Mouse (Mus musculus) MEL (cell line): ENCODE data around the gene Lgr5. TPM values are rescaled to one million over a fixed set of nuclear protein-coding genes. Genes with fewer than 3 reads are reported as not detected.

Experiments
- DNase-seq: peaks from one replicate; pipeline ENCODE4 v3.0.0; 2011; ENCODE audit warnings: low read depth, low spot score
- H3K27ac ChIP-seq: 2 replicates; pipeline ENCODE4 v1.5.1; 2012; ENCODE audit warnings: low read depth, mild to moderate bottlenecking, control low read depth, low read length, moderate library complexity; ENCODE audit not compliant: control insufficient read depth
- H3K27me3 ChIP-seq, 2 experiments: fragments of 150-350 bp in 1 of 2; sonication (generic) in 1 of 2; 2 replicates each; pipeline ENCODE4 v1.6.1; 2012; ENCODE audit warnings: low read length in 2 of 2, mild to moderate bottlenecking in 2 of 2, improper control_type of control experiment in 1 of 2, moderate library complexity in 1 of 2; ENCODE audit not compliant: insufficient read depth in 2 of 2, control insufficient read depth in 1 of 2
- H3K36me3 ChIP-seq, 2 experiments: 2 replicates each; pipeline ENCODE4 v1.6.1; 2012 to 2014; ENCODE audit warnings: low read length in 2 of 2, improper control_type of control experiment in 1 of 2, inconsistent platforms in 1 of 2, mild to moderate bottlenecking in 1 of 2; ENCODE audit not compliant: insufficient read depth in 2 of 2, control insufficient read depth in 1 of 2
- H3K4me1 ChIP-seq, 2 experiments: fragments of 150-350 bp in 1 of 2; sonication (generic) in 1 of 2; 2 replicates each; pipeline ENCODE4 v1.6.1; 2012; ENCODE audit warnings: low read length in 2 of 2, improper control_type of control experiment in 1 of 2, mild to moderate bottlenecking in 1 of 2; ENCODE audit not compliant: insufficient read depth in 2 of 2, control insufficient read depth in 1 of 2
- H3K4me3 ChIP-seq, 2 experiments: fragments of 150-350 bp in 1 of 2; sonication (generic) in 1 of 2; 2 replicates each; pipeline ENCODE4 v1.5.1; 2012; ENCODE audit warnings: low read depth in 2 of 2, low read length in 2 of 2, mild to moderate bottlenecking in 2 of 2, moderate library complexity in 2 of 2, control low read depth in 1 of 2, improper control_type of control experiment in 1 of 2; ENCODE audit not compliant: control insufficient read depth in 1 of 2, insufficient read depth in 1 of 2
- H3K79me2 ChIP-seq: 2 replicates; pipeline ENCODE4 v1.6.1; 2012; ENCODE audit warnings: mild to moderate bottlenecking, low read length, moderate library complexity; ENCODE audit not compliant: control insufficient read depth, poor library complexity, insufficient read depth
- H3K9ac ChIP-seq: 2 replicates; pipeline ENCODE4 v1.6.1; 2012; ENCODE audit warnings: low read depth, mild to moderate bottlenecking, control low read depth, low read length, moderate library complexity; ENCODE audit not compliant: control insufficient read depth, poor library complexity, severe bottlenecking
- H3K9me3 ChIP-seq: fragments of 150-350 bp; sonication (generic); replicated peaks from 2 replicates; pipeline ENCODE4 v1.6.1; 2012; ENCODE audit warnings: mild to moderate bottlenecking, low read length, improper control_type of control experiment, moderate library complexity; ENCODE audit not compliant: insufficient read depth
- BHLHE40 ChIP-seq: IDR thresholded peaks from 2 replicates; pipeline ENCODE4 v1.6.1; 2012; ENCODE audit warnings: low read depth, mild to moderate bottlenecking, inconsistent platforms, low read length, improper control_type of control experiment, borderline replicate concordance
- CHD1 ChIP-seq: IDR thresholded peaks from 2 replicates; pipeline ENCODE4 v1.6.1; 2012; ENCODE audit warnings: low read depth, mild to moderate bottlenecking, inconsistent platforms, low read length, improper control_type of control experiment
- CTCF ChIP-seq, 3 experiments: IDR thresholded peaks in 2 of 3; conservative IDR thresholded peaks in 1 of 3; 2 replicates each; pipeline ENCODE4 v1.5.1; 2011 to 2012; ENCODE audit warnings: low read length in 3 of 3, low read depth in 2 of 3, mild to moderate bottlenecking in 2 of 3, improper control_type of control experiment in 1 of 3, inconsistent platforms in 1 of 3, mixed read lengths in 1 of 3, moderate library complexity in 1 of 3; ENCODE audit not compliant: control insufficient read depth in 1 of 3, insufficient read depth in 1 of 3, poor library complexity in 1 of 3, severe bottlenecking in 1 of 3
- E2F4 ChIP-seq: IDR thresholded peaks from 2 replicates; pipeline ENCODE4 v1.6.1; 2011; ENCODE audit warnings: low read depth, low read length, improper control_type of control experiment, borderline replicate concordance
- EP300 ChIP-seq, 2 experiments: IDR thresholded peaks; 2 replicates each; pipeline ENCODE4 v1.6.1; 2011; ENCODE audit warnings: improper control_type of control experiment in 2 of 2, low read length in 2 of 2, low read depth in 1 of 2, mild to moderate bottlenecking in 1 of 2
- GABPA ChIP-seq: IDR thresholded peaks from 2 replicates; pipeline ENCODE4 v1.6.1; 2012; ENCODE audit warnings: low read depth, mild to moderate bottlenecking, inconsistent platforms, low read length, improper control_type of control experiment, moderate library complexity
- JUND ChIP-seq: IDR thresholded peaks from 2 replicates; pipeline ENCODE4 v1.6.1; 2011; ENCODE audit warnings: low read depth, mild to moderate bottlenecking, improper control_type of control experiment, low read length
- MAFK ChIP-seq: IDR thresholded peaks from 2 replicates; pipeline ENCODE4 v1.6.1; 2011; ENCODE audit warnings: low read depth, mild to moderate bottlenecking, low read length, improper control_type of control experiment, borderline replicate concordance
- MAX ChIP-seq: IDR thresholded peaks from 2 replicates; pipeline ENCODE4 v1.6.1; 2011; ENCODE audit warnings: low read length, improper control_type of control experiment
- MEF2A ChIP-seq: IDR thresholded peaks from 2 replicates; pipeline ENCODE4 v1.6.1; 2014; ENCODE audit warnings: low read depth, mild to moderate bottlenecking, inconsistent platforms, low read length, improper control_type of control experiment; ENCODE audit not compliant: poor library complexity, insufficient replicate concordance, severe bottlenecking; ENCODE audit errors: extremely low read depth
- MXI1 ChIP-seq: IDR thresholded peaks from 2 replicates; pipeline ENCODE4 v1.6.1; 2011; ENCODE audit warnings: mild to moderate bottlenecking, low read depth, low read length, improper control_type of control experiment
- MYB ChIP-seq: IDR thresholded peaks from 2 replicates; pipeline ENCODE4 v1.6.1; 2011; ENCODE audit warnings: mild to moderate bottlenecking, low read depth, low read length, improper control_type of control experiment
- NELFE ChIP-seq: IDR thresholded peaks from 2 replicates; pipeline ENCODE4 v1.6.1; 2011; ENCODE audit warnings: low read depth, low read length, improper control_type of control experiment
- POLR2AphosphoS5 ChIP-seq: IDR thresholded peaks from 2 replicates; pipeline ENCODE4 v1.6.1; 2012; ENCODE audit warnings: low read depth, borderline replicate concordance, mild to moderate bottlenecking, inconsistent platforms, low read length, moderate library complexity, mixed read lengths
- RCOR1 ChIP-seq: IDR thresholded peaks from 2 replicates; pipeline ENCODE4 v1.6.1; 2012; ENCODE audit warnings: low read depth, mild to moderate bottlenecking, inconsistent platforms, low read length, improper control_type of control experiment
- SMC3 ChIP-seq: IDR thresholded peaks from 2 replicates; pipeline ENCODE4 v1.6.1; 2011; ENCODE audit warnings: low read depth, low read length, improper control_type of control experiment
- TAL1 ChIP-seq: IDR thresholded peaks from 2 replicates; pipeline ENCODE4 v1.6.1; 2012; ENCODE audit warnings: mild to moderate bottlenecking, inconsistent platforms, low read length, moderate library complexity, mixed read lengths
- TBP ChIP-seq: IDR thresholded peaks from 2 replicates; pipeline ENCODE4 v1.8.0; 2011; ENCODE audit warnings: low read depth, low read length, improper control_type of control experiment
- TCF12 ChIP-seq: IDR thresholded peaks from 2 replicates; pipeline ENCODE4 v1.6.1; 2014; ENCODE audit warnings: low read depth, mild to moderate bottlenecking, inconsistent platforms, low read length, improper control_type of control experiment, moderate library complexity
- UBTF ChIP-seq: IDR thresholded peaks from 2 replicates; pipeline ENCODE4 v1.6.1; 2012; ENCODE audit warnings: low read depth, mild to moderate bottlenecking, inconsistent platforms, low read length, improper control_type of control experiment, moderate library complexity, borderline replicate concordance; ENCODE audit not compliant: insufficient read depth
- USF1 ChIP-seq: IDR thresholded peaks from 2 replicates; pipeline ENCODE4 v1.6.1; 2014; ENCODE audit warnings: low read depth, mild to moderate bottlenecking, inconsistent platforms, low read length, improper control_type of control experiment, moderate library complexity
- USF2 ChIP-seq, 2 experiments: IDR thresholded peaks; 2 replicates each; pipeline ENCODE4 v1.6.1; 2011 to 2012; ENCODE audit warnings: improper control_type of control experiment in 2 of 2, low read length in 2 of 2, borderline replicate concordance in 1 of 2, inconsistent platforms in 1 of 2, low read depth in 1 of 2, mild to moderate bottlenecking in 1 of 2; ENCODE audit not compliant: insufficient read depth in 1 of 2
- ZKSCAN1 ChIP-seq: IDR thresholded peaks from 2 replicates; pipeline ENCODE4 v1.6.1; 2012; ENCODE audit warnings: low read depth, mild to moderate bottlenecking, inconsistent platforms, low read length, improper control_type of control experiment, moderate library complexity
- ZNF384 ChIP-seq: IDR thresholded peaks from 2 replicates; pipeline ENCODE4 v1.6.1; 2012; ENCODE audit warnings: low read depth, mild to moderate bottlenecking, inconsistent platforms, low read length, improper control_type of control experiment
- polyA plus RNA-seq, 2 experiments: library from polyadenylated mRNA; stranded (reverse) in 1 of 2; unstranded in 1 of 2; fragments of >175 nt in 1 of 2; fragments of >200 nt in 1 of 2; gene quantifications; 2 replicates each; pipeline versions ENCODE4 v1.2.1 to v1.2.4; 2012; ENCODE audit warnings: low replicate concordance in 2 of 2, low read depth in 1 of 2; ENCODE audit not compliant: insufficient read length in 2 of 2, insufficient read depth in 1 of 2, missing spikeins in 1 of 2
- total RNA-seq: library from RNA; depleted of rRNA; stranded (reverse); fragments of 300-350 nt; gene quantifications from 2 replicates; pipeline ENCODE4 v1.2.3, GENCODE M21; 2012

The Lgr5 gene
- total and polyA plus RNA-seq, 3 experiments, result not detected

DNA sequence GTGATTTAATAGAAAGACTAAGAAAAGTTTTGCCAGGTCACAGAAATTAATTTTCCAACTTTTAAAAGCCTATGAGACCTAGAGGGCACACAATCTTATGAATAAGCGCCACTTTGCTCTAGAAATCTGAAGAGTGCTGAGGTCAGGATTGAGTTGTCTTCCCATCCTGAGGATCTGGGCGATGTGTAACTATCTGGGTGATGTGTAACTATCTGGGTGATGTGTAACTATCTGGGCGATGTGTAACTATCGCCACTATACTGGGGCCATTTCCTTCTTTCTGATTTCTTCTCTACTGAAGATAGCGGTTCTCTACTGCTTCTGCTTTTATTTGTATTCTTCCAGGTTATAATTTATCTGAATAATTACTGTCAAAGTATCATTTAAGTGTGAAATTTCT, 76.6 kb downstream of the Lgr5 start:
- TF ChIP-seq TAL1 (no peak), TCF12 (no peak), CHD1 (no peak), UBTF (no peak), ZKSCAN1 (no peak), JUND (no peak)
- Histone ChIP-seq H3K9me3 (no peaks in the 10 kb centered on the region), H3K27ac (no peak overlapping the region), H3K4me3 (no peak overlapping the region), H3K9ac (no peak overlapping the region), H3K4me1 (no peaks in the 10 kb centered on the region), H3K27me3 (no peaks in the 10 kb centered on the region), H3K79me2 (no peaks in the 10 kb centered on the region), H3K36me3 (no peaks in the 10 kb centered on the region)
- no peak for DNase-seq

DNA sequence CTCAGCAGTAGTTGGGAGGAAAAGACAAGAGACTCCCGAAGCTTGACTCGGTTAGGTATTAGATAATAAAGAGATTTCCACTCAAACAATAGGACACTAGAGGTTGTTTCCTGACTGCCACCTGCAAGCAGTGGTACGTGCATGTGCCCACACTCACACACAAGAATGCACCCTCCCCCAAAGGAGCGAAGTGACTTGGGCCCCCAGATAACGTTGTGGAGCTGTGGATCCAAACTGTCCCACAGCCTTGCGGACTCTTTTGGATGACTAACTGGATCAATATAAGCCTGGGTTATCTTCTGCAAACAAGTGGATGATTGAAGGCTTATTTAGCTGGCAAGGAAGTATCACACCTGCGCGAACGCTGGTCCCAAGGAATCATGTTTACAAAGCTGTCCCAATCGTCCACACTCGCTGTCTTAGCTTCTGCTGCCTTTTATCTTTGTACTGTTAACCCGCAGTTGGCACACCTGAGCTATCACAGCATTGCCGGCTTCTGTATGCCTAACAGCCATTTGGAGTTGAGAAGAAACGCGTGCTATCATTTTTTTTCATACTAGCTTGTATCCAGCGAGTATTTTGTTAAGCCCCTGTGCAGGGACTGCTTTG, 81.8 kb downstream of the Lgr5 start:
- Histone ChIP-seq H3K4me3 (no peak overlapping the region), H3K36me3 (no peaks in the 10 kb centered on the region), H3K27me3 (no peaks in the 10 kb centered on the region), H3K9ac (no peak overlapping the region), H3K4me1 (no peaks in the 10 kb centered on the region), H3K9me3 (no peaks in the 10 kb centered on the region), H3K79me2 (no peaks in the 10 kb centered on the region), H3K27ac (no peak overlapping the region)
- no peak for DNase-seq
- TF ChIP-seq MXI1 (no peak), TBP (no peak), EP300 (IDR thresholded peaks at IDR 0.05; ENCODE audit: low read depth in 1 of 2, low read length in 2 of 2) (no peak), POLR2AphosphoS5 (no peak), CTCF (IDR thresholded peaks at IDR 0.05 in 2 of 3, conservative IDR thresholded peaks at IDR 0.05 in 1 of 3; ENCODE audit: control insufficient read depth in 1 of 3, insufficient read depth in 1 of 3, low read depth in 2 of 3, low read length in 3 of 3, poor library complexity in 1 of 3, severe bottlenecking in 1 of 3) (no peak), ZNF384 (no peak), UBTF (no peak), USF2 (IDR thresholded peaks at IDR 0.05; ENCODE audit: borderline replicate concordance in 1 of 2, insufficient read depth in 1 of 2, low read depth in 1 of 2, low read length in 2 of 2) (no peak), MEF2A (no peak), USF1 (no peak), GABPA (no peak), E2F4 (no peak), SMC3 (no peak), NELFE (no peak), MYB (no peak), MAX (no peak), MAFK (no peak), BHLHE40 (no peak), TCF12 (no peak), RCOR1 (no peak)
